Mouse (Mus musculus) cortical plate, adult 2 months (tissue): ENCODE results near the gene Vmn2r117.

Source experiments
- CTCF ChIP-seq: fragments of 200-500 bp; IDR thresholded peaks from 2 replicates; pipeline ENCODE4 v1.5.1; 2011; ENCODE audit warnings: mild to moderate bottlenecking, control low read depth, low read length; ENCODE audit not compliant: insufficient read depth; ENCODE audit errors: extremely low read depth
- POLR2A ChIP-seq: fragments of 200-500 bp; IDR thresholded peaks from 2 replicates; pipeline ENCODE4 v1.6.1; 2011; ENCODE audit warnings: mild to moderate bottlenecking, low read length, control low read depth; ENCODE audit not compliant: insufficient read depth; ENCODE audit errors: extremely low read depth

- TF ChIP-seq CTCF = no peak
- TF ChIP-seq POLR2A = no peak
Observed at GRCm38 (mm10) chr17:23518701-23519423, 39.4 kb upstream of the Vmn2r117 start.
